Mouse (Mus musculus) brain, embryonic 14.5 days (tissue): ENCODE measurements around the gene Rbmxl1.

ENCODE experiments used
- CTCF ChIP-seq: fragments of 200-500 bp; IDR thresholded peaks from 2 replicates; pipeline ENCODE4 v1.5.1; 2012; ENCODE audit warnings: inconsistent platforms, mild to moderate bottlenecking, moderate library complexity, borderline replicate concordance; ENCODE audit not compliant: insufficient read depth, insufficient read length; ENCODE audit errors: extremely low read depth
- POLR2A ChIP-seq: fragments of 200-500 bp; IDR thresholded peaks from 2 replicates; pipeline ENCODE4 v1.6.1; 2012; ENCODE audit warnings: mild to moderate bottlenecking, inconsistent platforms, borderline replicate concordance; ENCODE audit not compliant: poor library complexity, insufficient read depth, insufficient read length, severe bottlenecking; ENCODE audit errors: extremely low read depth

- TF ChIP-seq CTCF (no peak), POLR2A (no peak)
These were observed 35.8 kb upstream of the Rbmxl1 start for GRCm38 (mm10) chr8:78544545-78544944.
